Mouse (Mus musculus) liver, embryonic 14 days (tissue): Measurements from ENCODE around the gene Tfip11. TPM values are rescaled to one million over a fixed set of nuclear protein-coding genes. Genes with fewer than 3 reads are reported as not detected.

Experiments
- polyA plus RNA-seq: library from polyadenylated mRNA; depleted of rRNA; stranded (reverse); fragments of >200 nt; gene quantifications from 2 replicates; pipeline ENCODE4 v1.2.3, GENCODE M21; 2012; rRNA removed

The Tfip11 gene
- polyA plus RNA-seq, result 10.7 and 11.0 TPM in 2 replicates

DNA sequence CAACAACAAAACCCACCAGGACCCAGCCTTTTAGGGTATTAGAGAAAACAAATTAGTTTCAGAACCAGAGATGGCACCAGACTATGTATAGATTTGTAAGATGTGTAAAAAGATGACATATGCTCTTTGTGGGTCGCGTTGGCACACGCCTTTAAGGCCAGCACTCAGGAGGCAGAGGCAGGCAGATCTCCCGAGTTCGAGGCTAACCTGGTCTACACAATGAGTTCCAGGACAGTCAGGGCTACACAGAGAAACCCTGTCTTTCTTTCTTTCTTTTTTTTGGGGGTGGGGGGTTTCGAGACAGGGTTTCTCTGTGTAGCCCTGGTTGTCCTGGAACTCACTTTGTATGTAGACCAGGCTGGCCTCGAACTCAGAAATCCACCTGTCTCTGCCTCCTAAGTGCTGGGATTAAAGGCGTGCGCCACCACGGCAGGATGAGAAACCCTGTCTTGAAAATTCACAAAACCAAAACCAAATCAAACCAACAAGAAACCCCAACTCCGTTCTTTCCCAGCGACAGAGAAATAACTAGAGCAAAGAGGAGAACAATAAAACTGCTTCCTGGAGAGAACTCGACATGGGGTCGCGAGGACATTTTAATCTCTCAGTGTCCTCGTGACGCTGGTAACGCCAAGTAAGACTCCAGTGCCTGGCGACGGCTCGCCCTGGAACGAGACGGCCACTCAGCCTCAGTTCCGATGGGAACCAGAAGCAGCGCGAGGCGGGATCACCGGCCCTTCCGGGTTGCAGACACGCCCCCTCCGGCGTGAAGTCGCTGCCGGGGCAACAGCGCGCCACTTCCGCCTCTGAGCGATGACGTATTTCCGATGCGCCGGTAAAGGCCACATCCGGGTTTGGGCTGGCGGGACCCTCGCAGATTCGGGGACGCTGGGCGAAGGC lies at the start of gene Tfip11:
Gene Tfip11, plus strand, starts transcription at position 813 of the 900 bp plus-strand sequence.

DNA sequence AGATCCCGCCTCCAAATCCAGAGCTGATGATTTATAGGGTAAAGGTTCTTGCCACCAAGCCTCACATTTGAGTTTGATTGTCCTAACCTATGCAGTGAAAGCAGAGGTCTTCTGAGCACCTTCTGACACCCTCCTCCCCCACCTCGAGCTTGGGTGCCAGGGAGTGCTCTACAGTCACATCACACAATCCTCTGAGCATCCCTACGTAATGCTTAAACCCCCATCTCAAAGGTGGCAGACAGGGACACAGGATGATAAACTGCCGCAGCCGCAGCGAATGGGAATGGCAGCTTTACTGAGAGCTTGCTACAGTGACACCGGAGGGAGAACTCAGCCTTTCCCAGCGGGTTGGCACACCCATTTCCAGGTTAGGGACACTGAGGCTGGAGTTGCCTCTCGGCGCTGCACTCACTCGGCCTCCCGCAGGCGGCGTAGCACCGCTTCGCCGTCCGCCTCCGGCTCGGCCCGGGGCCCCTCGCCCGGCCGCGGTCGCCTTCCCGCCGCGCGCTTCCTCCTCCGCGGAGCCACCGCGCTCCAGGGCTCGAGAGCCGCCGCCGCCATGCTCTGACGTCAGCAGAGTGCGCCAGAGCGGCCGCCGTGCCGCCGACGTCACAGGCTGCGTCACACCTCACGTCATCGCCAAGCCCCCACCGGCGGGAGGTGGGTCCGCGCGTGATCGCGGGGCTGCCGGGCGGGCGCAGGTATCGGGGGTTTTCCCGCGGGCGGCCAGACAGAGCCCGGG lies 16.5 kb downstream of the Tfip11 start, which contains the start of the genes Srrd and Hps4:
Gene Srrd, minus strand, starts transcription at position 578 of the 742 bp plus-strand sequence.
Gene Hps4, plus strand, starts transcription at position 621 of the 742 bp plus-strand sequence.

DNA sequence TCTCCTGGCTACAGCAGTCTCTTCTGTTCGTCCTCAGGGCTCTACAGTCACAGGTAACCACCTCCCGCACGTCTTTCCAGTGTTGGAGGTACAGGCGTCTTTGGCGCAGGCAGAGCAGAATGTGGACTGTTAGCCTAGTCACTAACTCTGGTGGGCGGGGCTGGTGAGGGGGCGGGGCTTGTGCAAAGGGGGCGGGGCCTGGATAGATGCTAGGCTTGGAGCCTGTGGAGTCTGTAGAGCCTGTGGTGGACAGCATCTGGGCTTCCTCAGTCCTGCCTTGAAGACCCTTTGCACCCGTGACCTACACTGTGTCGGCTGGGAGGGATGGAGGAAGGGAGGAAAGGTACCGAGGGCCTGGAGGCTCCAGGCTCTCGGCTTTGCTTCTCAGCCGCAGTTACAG lies 29.8 kb downstream of the Tfip11 start, which contains the start of gene Gm6583:
Gene Gm6583, minus strand, starts transcription at position 124 of the 400 bp plus-strand sequence.

Other genes with a start within 250 kb of the Tfip11 start
- gene Cryba4, start 73.8 kb upstream of the Tfip11 start, polyA plus RNA-seq, result 0.43 and 0.47 TPM in 2 replicates
- gene Crybb1, start 70.5 kb upstream of the Tfip11 start, polyA plus RNA-seq, result 0.07 TPM in 2 replicates
- 14.4 and 16.7 TPM in 2 replicates for gene Tpst2, start 49.7 kb upstream of the Tfip11 start, polyA plus RNA-seq
- 13.6 and 16.6 TPM in 2 replicates for gene Srrd, start 16.7 kb downstream of the Tfip11 start, polyA plus RNA-seq
- 8.3 and 9.4 TPM in 2 replicates for gene Hps4, start 16.7 kb downstream of the Tfip11 start, polyA plus RNA-seq
- gene Gm6583, start 29.7 kb downstream of the Tfip11 start, polyA plus RNA-seq, result 0.08 and 0.09 TPM in 2 replicates
- 0.13 and 0.44 TPM in 2 replicates for gene Asphd2, start 68.5 kb downstream of the Tfip11 start, polyA plus RNA-seq
- gene Gm6588, start 123.1 kb downstream of the Tfip11 start, polyA plus RNA-seq, result not detected in 2 replicates